Mouse (Mus musculus) MEL (cell line): ENCODE measurements at regions not wholly inside any gene's neighbourhood (a gene's known extent, or its start where the extent isn't known, plus 50 kb on each side); places are given as distances from the start of the nearest gene placed in this dataset.

Experiments
- DNase-seq: peaks from one replicate; pipeline ENCODE4 v3.0.0; 2011; ENCODE audit warnings: low read depth, low spot score
- H3K27ac ChIP-seq: 2 replicates; pipeline ENCODE4 v1.5.1; 2012; ENCODE audit warnings: low read depth, mild to moderate bottlenecking, control low read depth, low read length, moderate library complexity; ENCODE audit not compliant: control insufficient read depth
- H3K27me3 ChIP-seq, 2 experiments: fragments of 150-350 bp in 1 of 2; sonication (generic) in 1 of 2; 2 replicates each; pipeline ENCODE4 v1.6.1; 2012; ENCODE audit warnings: low read length in 2 of 2, mild to moderate bottlenecking in 2 of 2, improper control_type of control experiment in 1 of 2, moderate library complexity in 1 of 2; ENCODE audit not compliant: insufficient read depth in 2 of 2, control insufficient read depth in 1 of 2
- H3K36me3 ChIP-seq, 2 experiments: 2 replicates each; pipeline ENCODE4 v1.6.1; 2012 to 2014; ENCODE audit warnings: low read length in 2 of 2, improper control_type of control experiment in 1 of 2, inconsistent platforms in 1 of 2, mild to moderate bottlenecking in 1 of 2; ENCODE audit not compliant: insufficient read depth in 2 of 2, control insufficient read depth in 1 of 2
- H3K4me1 ChIP-seq, 2 experiments: fragments of 150-350 bp in 1 of 2; sonication (generic) in 1 of 2; 2 replicates each; pipeline ENCODE4 v1.6.1; 2012; ENCODE audit warnings: low read length in 2 of 2, improper control_type of control experiment in 1 of 2, mild to moderate bottlenecking in 1 of 2; ENCODE audit not compliant: insufficient read depth in 2 of 2, control insufficient read depth in 1 of 2
- H3K4me3 ChIP-seq, 2 experiments: fragments of 150-350 bp in 1 of 2; sonication (generic) in 1 of 2; 2 replicates each; pipeline ENCODE4 v1.5.1; 2012; ENCODE audit warnings: low read depth in 2 of 2, low read length in 2 of 2, mild to moderate bottlenecking in 2 of 2, moderate library complexity in 2 of 2, control low read depth in 1 of 2, improper control_type of control experiment in 1 of 2; ENCODE audit not compliant: control insufficient read depth in 1 of 2, insufficient read depth in 1 of 2
- H3K79me2 ChIP-seq: 2 replicates; pipeline ENCODE4 v1.6.1; 2012; ENCODE audit warnings: mild to moderate bottlenecking, low read length, moderate library complexity; ENCODE audit not compliant: control insufficient read depth, poor library complexity, insufficient read depth
- H3K9ac ChIP-seq: 2 replicates; pipeline ENCODE4 v1.6.1; 2012; ENCODE audit warnings: low read depth, mild to moderate bottlenecking, control low read depth, low read length, moderate library complexity; ENCODE audit not compliant: control insufficient read depth, poor library complexity, severe bottlenecking
- H3K9me3 ChIP-seq: fragments of 150-350 bp; sonication (generic); replicated peaks from 2 replicates; pipeline ENCODE4 v1.6.1; 2012; ENCODE audit warnings: mild to moderate bottlenecking, low read length, improper control_type of control experiment, moderate library complexity; ENCODE audit not compliant: insufficient read depth
- BHLHE40 ChIP-seq: IDR thresholded peaks from 2 replicates; pipeline ENCODE4 v1.6.1; 2012; ENCODE audit warnings: low read depth, mild to moderate bottlenecking, inconsistent platforms, low read length, improper control_type of control experiment, borderline replicate concordance
- CHD1 ChIP-seq: IDR thresholded peaks from 2 replicates; pipeline ENCODE4 v1.6.1; 2012; ENCODE audit warnings: low read depth, mild to moderate bottlenecking, inconsistent platforms, low read length, improper control_type of control experiment
- CTCF ChIP-seq, 3 experiments: IDR thresholded peaks in 2 of 3; conservative IDR thresholded peaks in 1 of 3; 2 replicates each; pipeline ENCODE4 v1.5.1; 2011 to 2012; ENCODE audit warnings: low read length in 3 of 3, low read depth in 2 of 3, mild to moderate bottlenecking in 2 of 3, improper control_type of control experiment in 1 of 3, inconsistent platforms in 1 of 3, mixed read lengths in 1 of 3, moderate library complexity in 1 of 3; ENCODE audit not compliant: control insufficient read depth in 1 of 3, insufficient read depth in 1 of 3, poor library complexity in 1 of 3, severe bottlenecking in 1 of 3
- ETS1 ChIP-seq: IDR thresholded peaks from 2 replicates; pipeline ENCODE4 v1.6.1; 2012; ENCODE audit warnings: low read depth, mild to moderate bottlenecking, inconsistent platforms, low read length, improper control_type of control experiment, moderate library complexity
- GATA1 ChIP-seq: IDR thresholded peaks from 2 replicates; pipeline ENCODE4 v1.6.1; 2011; ENCODE audit warnings: low read depth, low read length, improper control_type of control experiment
- MAFK ChIP-seq: IDR thresholded peaks from 2 replicates; pipeline ENCODE4 v1.6.1; 2011; ENCODE audit warnings: low read depth, mild to moderate bottlenecking, low read length, improper control_type of control experiment, borderline replicate concordance
- MAX ChIP-seq: IDR thresholded peaks from 2 replicates; pipeline ENCODE4 v1.6.1; 2011; ENCODE audit warnings: low read length, improper control_type of control experiment
- MYC ChIP-seq: IDR thresholded peaks from 2 replicates; pipeline ENCODE4 v1.6.1; 2011; ENCODE audit warnings: low read depth, mild to moderate bottlenecking, low read length, improper control_type of control experiment, moderate library complexity
- POLR2A ChIP-seq, 2 experiments: IDR thresholded peaks; 2 replicates each; pipeline ENCODE4 v1.6.1; 2011 to 2012; ENCODE audit warnings: low read length in 2 of 2, mild to moderate bottlenecking in 2 of 2, control low read depth in 1 of 2, improper control_type of control experiment in 1 of 2, low read depth in 1 of 2, moderate library complexity in 1 of 2; ENCODE audit not compliant: control insufficient read depth in 1 of 2, insufficient read depth in 1 of 2, poor library complexity in 1 of 2
- POLR2AphosphoS5 ChIP-seq: IDR thresholded peaks from 2 replicates; pipeline ENCODE4 v1.6.1; 2012; ENCODE audit warnings: low read depth, borderline replicate concordance, mild to moderate bottlenecking, inconsistent platforms, low read length, moderate library complexity, mixed read lengths
- RAD21 ChIP-seq: IDR thresholded peaks from 2 replicates; pipeline ENCODE4 v1.6.1; 2011; ENCODE audit warnings: mild to moderate bottlenecking, low read depth, low read length, improper control_type of control experiment
- SMC3 ChIP-seq: IDR thresholded peaks from 2 replicates; pipeline ENCODE4 v1.6.1; 2011; ENCODE audit warnings: low read depth, low read length, improper control_type of control experiment
- TAL1 ChIP-seq: IDR thresholded peaks from 2 replicates; pipeline ENCODE4 v1.6.1; 2012; ENCODE audit warnings: mild to moderate bottlenecking, inconsistent platforms, low read length, moderate library complexity, mixed read lengths
- TBP ChIP-seq: IDR thresholded peaks from 2 replicates; pipeline ENCODE4 v1.8.0; 2011; ENCODE audit warnings: low read depth, low read length, improper control_type of control experiment
- TCF12 ChIP-seq: IDR thresholded peaks from 2 replicates; pipeline ENCODE4 v1.6.1; 2014; ENCODE audit warnings: low read depth, mild to moderate bottlenecking, inconsistent platforms, low read length, improper control_type of control experiment, moderate library complexity
- UBTF ChIP-seq: IDR thresholded peaks from 2 replicates; pipeline ENCODE4 v1.6.1; 2012; ENCODE audit warnings: low read depth, mild to moderate bottlenecking, inconsistent platforms, low read length, improper control_type of control experiment, moderate library complexity, borderline replicate concordance; ENCODE audit not compliant: insufficient read depth
- ZNF384 ChIP-seq: IDR thresholded peaks from 2 replicates; pipeline ENCODE4 v1.6.1; 2012; ENCODE audit warnings: low read depth, mild to moderate bottlenecking, inconsistent platforms, low read length, improper control_type of control experiment

DNA sequence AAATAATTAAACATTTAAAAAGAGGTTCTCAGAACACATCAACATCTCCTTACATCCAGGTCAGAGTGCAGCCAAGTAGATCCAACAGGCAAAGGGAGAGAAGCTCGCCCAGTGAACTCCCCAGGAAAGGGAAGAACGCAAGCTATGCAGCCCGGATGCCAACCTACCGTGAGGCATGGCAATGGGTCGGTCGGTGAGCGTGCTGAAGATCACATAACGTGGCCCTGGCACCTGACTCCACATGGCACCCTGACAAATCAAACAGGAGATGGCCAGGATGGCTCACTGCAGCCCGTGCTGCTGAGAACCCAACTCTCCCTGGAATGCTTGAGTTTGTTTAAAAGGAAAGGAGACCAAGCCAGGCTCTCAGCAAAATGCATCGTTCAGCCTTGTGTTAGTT is 156.0 kb downstream of the Sox9 start:
- Histone ChIP-seq H3K27me3 (no peaks in the 10 kb centered on the region), H3K9ac (no peak overlapping the region), H3K4me3 (no peak overlapping the region), H3K27ac (no peak overlapping the region), H3K36me3 (no peaks in the 10 kb centered on the region), H3K79me2 (no peaks in the 10 kb centered on the region), H3K4me1 (no peaks in the 10 kb centered on the region), H3K9me3 (no peaks in the 10 kb centered on the region)
- no peak for DNase-seq
- no peak for TF ChIP-seq TCF12
- TF ChIP-seq ETS1, result no peak
- no peak for TF ChIP-seq TBP
- no peak for TF ChIP-seq UBTF
- no peak for TF ChIP-seq MAFK
- TF ChIP-seq ZNF384, result no peak
- TF ChIP-seq GATA1, result no peak
- no peak for TF ChIP-seq MYC
- TF ChIP-seq SMC3, result no peak

GRCm38 (mm10) chr11:112951421-112951820 is 169.4 kb downstream of the Sox9 start:
- no peaks in the 10 kb centered on the region for H3K27me3 ChIP-seq
- no peak for TF ChIP-seq MAX
- no peak for TF ChIP-seq POLR2AphosphoS5
- no peak for TF ChIP-seq CTCF (IDR thresholded peaks at IDR 0.05 in 2 of 3, conservative IDR thresholded peaks at IDR 0.05 in 1 of 3; ENCODE audit: control insufficient read depth in 1 of 3, insufficient read depth in 1 of 3, low read depth in 2 of 3, low read length in 3 of 3, poor library complexity in 1 of 3, severe bottlenecking in 1 of 3)
- TF ChIP-seq SMC3, result no peak
- TF ChIP-seq MAFK, result no peak
- TF ChIP-seq TCF12, result no peak
- no peak for TF ChIP-seq BHLHE40
- TF ChIP-seq MYC, result no peak
- TF ChIP-seq TAL1, result no peak
- no peak overlapping the region for H3K4me3 ChIP-seq
- H3K36me3 ChIP-seq, result no peaks in the 10 kb centered on the region
- no peaks in the 10 kb centered on the region for H3K9me3 ChIP-seq
- H3K79me2 ChIP-seq, result no peaks in the 10 kb centered on the region
- no peaks in the 10 kb centered on the region for H3K4me1 ChIP-seq
- H3K27ac ChIP-seq, result no peak overlapping the region
- H3K9ac ChIP-seq, result no peak overlapping the region
- no peak for DNase-seq

GRCm38 (mm10) chr11:112952356-112952755 is 170.3 kb downstream of the Sox9 start:
- no peaks in the 10 kb centered on the region for H3K79me2 ChIP-seq
- no peaks in the 10 kb centered on the region for H3K4me1 ChIP-seq
- TF ChIP-seq RAD21 (no peak), TAL1 (no peak), POLR2A (IDR thresholded peaks at IDR 0.05; ENCODE audit: control insufficient read depth in 1 of 2, insufficient read depth in 1 of 2, low read depth in 1 of 2, low read length in 2 of 2, poor library complexity in 1 of 2) (no peak), CHD1 (no peak)
- TF ChIP-seq, all 39 proteins: peak for 0
- Histone ChIP-seq H3K9ac (no peak overlapping the region), H3K27me3 (no peaks in the 10 kb centered on the region), H3K36me3 (no peaks in the 10 kb centered on the region), H3K4me3 (no peak overlapping the region), H3K27ac (no peak overlapping the region), H3K9me3 (no peaks in the 10 kb centered on the region)
- DNase-seq, result no peak
